Mouse (Mus musculus): ENCODE measurements around the gene Cldn18. TPM values are rescaled to one million over a fixed set of nuclear protein-coding genes. Genes with fewer than 3 reads are reported as not detected.

The Cldn18 gene
- polyA plus RNA-seq, 1 experiment from 2014 or later: not detected

DNA sequence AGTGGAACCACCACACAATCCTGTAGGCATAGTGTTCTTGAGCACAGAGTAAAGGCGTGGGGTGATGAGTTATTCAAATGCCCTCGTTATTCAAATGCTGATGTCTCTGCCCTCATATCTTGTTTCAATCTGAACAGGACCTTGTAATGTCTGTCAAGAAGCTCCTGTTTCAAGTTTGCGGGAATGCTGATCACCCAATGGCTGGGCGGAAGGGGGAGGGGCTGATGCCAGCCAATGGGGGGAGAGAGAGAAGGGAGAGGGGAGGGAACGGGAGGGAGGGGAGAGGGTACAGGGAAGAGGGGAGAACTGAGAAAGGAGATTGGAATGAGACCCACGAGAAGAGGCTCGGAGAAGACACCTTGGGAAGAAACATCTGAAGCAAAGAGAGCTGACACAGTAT is 22.1 kb downstream of the Cldn18 start:
- Histone ChIP-seq H3K4me3 (ENCODE audit: low read depth, low read length) (no peak overlapping the region), H3K9me3 (replicated peaks; ENCODE audit: control insufficient read depth, low read length) (no peaks in the 10 kb centered on the region), H3K9ac (ENCODE audit: low read length) (no peak overlapping the region), H3K4me1 (ENCODE audit: control insufficient read depth, insufficient read depth, low read length) (no peaks in the 10 kb centered on the region), H3K36me3 (ENCODE audit: control insufficient read depth, insufficient read depth, low read length) (no peaks in the 10 kb centered on the region), H3K27ac (ENCODE audit: low read depth, low read length) (no peak overlapping the region), H3K27me3 (replicated peaks; ENCODE audit: control insufficient read depth, insufficient read depth, low read length) (no peaks in the 10 kb centered on the region), H3K4me2 (ENCODE audit: low read length) (no peak overlapping the region)
- ATAC-seq (no peak), DNase-seq (ENCODE audit: low spot score) (no peak)
- WGBS: 73% methylated on average over 7 of the region's 7 CpGs

DNA sequence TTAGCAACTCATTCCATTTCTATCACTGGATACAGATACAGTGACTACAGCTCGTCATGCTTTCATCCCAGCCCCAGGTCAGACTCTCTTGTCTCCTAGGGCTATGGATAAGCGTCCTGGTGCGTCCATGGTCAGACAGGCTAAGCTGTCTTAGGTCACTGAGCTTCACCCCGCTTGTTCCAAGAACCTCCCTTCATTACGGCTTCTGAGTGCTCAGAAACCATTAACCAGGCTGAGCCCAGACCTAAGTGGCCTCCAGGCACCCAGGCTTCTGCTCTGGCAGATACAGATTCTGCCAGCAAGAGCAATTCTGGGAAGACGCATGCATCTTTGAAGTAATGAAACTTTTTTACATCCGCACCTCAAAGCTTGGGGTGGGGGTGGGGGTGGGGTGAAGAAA is 26.7 kb downstream of the Cldn18 start:
- no peak for ATAC-seq
- no peak for DNase-seq (ENCODE audit: low spot score)
- no peaks in the 10 kb centered on the region for H3K9me3 ChIP-seq (replicated peaks; ENCODE audit: control insufficient read depth, low read length)
- H3K9ac ChIP-seq (ENCODE audit: low read length): no peak overlapping the region
- no peaks in the 10 kb centered on the region for H3K36me3 ChIP-seq (ENCODE audit: control insufficient read depth, insufficient read depth, low read length)
- WGBS: 91% methylated on average over 7 of the region's 7 CpGs
- no peaks in the 10 kb centered on the region for H3K27me3 ChIP-seq (replicated peaks; ENCODE audit: control insufficient read depth, insufficient read depth, low read length)
- no peak overlapping the region for H3K4me3 ChIP-seq (ENCODE audit: low read depth, low read length)
- no peak overlapping the region for H3K27ac ChIP-seq (ENCODE audit: low read depth, low read length)
- H3K4me2 ChIP-seq (ENCODE audit: low read length): no peak overlapping the region
- H3K4me1 ChIP-seq (ENCODE audit: control insufficient read depth, insufficient read depth, low read length): no peaks in the 10 kb centered on the region

DNA sequence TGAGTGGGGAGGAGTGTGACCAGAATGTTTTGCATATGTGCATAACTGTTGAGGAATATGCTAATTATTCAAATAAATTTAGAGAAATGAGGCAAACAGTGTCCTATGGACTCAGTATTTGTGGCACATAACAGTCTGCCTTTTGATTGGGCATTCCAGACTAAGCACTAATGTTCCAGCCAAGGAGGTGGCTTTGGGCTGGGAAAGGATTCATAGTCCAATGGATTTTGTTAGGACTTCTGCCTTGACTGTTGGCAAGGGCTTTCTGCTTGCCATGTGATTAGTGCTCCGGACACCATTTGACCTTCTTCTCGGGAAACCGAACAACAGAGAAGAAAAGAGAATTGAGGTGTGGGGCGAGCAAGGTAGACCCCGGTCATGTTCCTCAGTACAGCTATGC is 27.3 kb downstream of the Cldn18 start:
- H3K9me3 ChIP-seq (replicated peaks; ENCODE audit: control insufficient read depth, low read length): no peaks in the 10 kb centered on the region
- 96% methylated on average over 5 of the region's 5 CpGs for WGBS
- no peak for ATAC-seq
- no peak for DNase-seq (ENCODE audit: low spot score)
- H3K27me3 ChIP-seq (replicated peaks; ENCODE audit: control insufficient read depth, insufficient read depth, low read length): no peaks in the 10 kb centered on the region
- no peak overlapping the region for H3K9ac ChIP-seq (ENCODE audit: low read length)
- 0 out of 2 replicates have a peak, but pooled peaks cover 2% of the 10 kb centered on the region for H3K4me1 ChIP-seq (ENCODE audit: control insufficient read depth, insufficient read depth, low read length)
- no peak overlapping the region for H3K27ac ChIP-seq (ENCODE audit: low read depth, low read length)
- no peak overlapping the region for H3K4me3 ChIP-seq (ENCODE audit: low read depth, low read length)
- H3K4me2 ChIP-seq (ENCODE audit: low read length): no peak overlapping the region
- no peaks in the 10 kb centered on the region for H3K36me3 ChIP-seq (ENCODE audit: control insufficient read depth, insufficient read depth, low read length)

DNA sequence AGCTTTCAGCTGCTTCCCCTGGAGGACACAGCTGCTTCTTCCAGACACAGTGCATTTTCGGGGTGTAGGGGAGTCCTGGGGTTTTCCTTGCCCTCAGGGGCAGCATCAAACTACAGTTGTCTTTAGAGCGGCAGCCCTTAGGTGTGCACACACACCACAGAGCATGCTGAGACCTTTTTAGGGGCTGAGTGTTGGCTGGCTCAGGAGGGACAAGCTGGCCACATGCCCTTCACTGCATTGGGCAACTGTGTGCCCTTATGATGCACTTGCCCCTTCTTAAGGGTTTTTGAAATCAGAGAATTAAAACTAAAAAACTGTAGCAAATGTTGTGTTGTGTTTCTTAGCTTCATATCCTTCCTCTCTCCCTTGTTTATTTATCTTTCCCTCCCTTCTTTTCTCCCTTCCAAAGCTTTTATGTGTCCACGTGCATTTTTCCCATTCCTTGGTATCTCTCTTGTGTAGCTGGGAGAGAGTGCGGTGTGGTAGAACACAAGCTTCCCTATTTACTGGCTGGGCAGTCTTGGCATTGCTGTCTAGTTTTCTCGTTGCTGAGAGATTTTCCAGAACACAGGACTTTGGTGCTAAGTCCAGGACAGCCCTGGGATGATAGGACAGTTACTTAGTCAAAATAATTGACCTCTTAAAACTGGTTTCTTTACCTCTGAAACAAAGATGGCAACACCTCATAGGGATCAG is 31.4 kb downstream of the Cldn18 start:
- Histone ChIP-seq H3K9me3 (replicated peaks; ENCODE audit: control insufficient read depth, low read length) (no peaks in the 10 kb centered on the region), H3K4me3 (ENCODE audit: low read depth, low read length) (no peak overlapping the region), H3K27ac (ENCODE audit: low read depth, low read length) (no peak overlapping the region), H3K4me1 (ENCODE audit: control insufficient read depth, insufficient read depth, low read length) (0 out of 2 replicates have a peak, but pooled peaks cover 2% of the 10 kb centered on the region), H3K4me2 (ENCODE audit: low read length) (no peak overlapping the region), H3K9ac (ENCODE audit: low read length) (no peak overlapping the region), H3K36me3 (ENCODE audit: control insufficient read depth, insufficient read depth, low read length) (no peaks in the 10 kb centered on the region), H3K27me3 (replicated peaks; ENCODE audit: control insufficient read depth, insufficient read depth, low read length) (no peaks in the 10 kb centered on the region)
- WGBS: 81% methylated on average over 5 of the region's 5 CpGs
- no peak for DNase-seq (ENCODE audit: low spot score)
- no peak for ATAC-seq

DNA sequence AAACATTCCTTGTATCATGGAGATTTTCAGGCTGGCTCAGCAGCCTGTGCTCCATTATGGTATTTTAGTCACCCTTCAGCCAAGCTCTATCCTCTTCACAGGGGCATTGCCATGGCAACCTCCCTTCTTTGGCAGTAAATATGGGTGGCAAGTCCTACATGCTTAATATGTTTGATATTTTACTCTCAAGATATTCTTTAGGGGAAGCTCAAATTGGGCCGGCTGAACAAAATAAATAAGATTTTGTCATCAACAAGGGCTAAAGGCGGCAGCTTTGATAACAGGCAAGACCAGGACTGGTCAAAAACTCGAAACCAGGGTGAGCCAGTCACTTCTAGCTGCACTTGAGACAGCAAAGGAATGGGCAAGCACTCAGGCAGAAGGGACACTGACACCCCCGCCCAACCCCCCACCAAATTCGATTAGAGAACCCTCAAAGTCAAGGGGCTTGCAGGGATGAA is 32.0 kb downstream of the Cldn18 start:
- ATAC-seq (no peak), DNase-seq (ENCODE audit: low spot score) (peak; percentile 37)
- 0 out of 2 replicates have a peak, but pooled peaks cover 2% of the 10 kb centered on the region for H3K4me1 ChIP-seq (ENCODE audit: control insufficient read depth, insufficient read depth, low read length)
- no peak overlapping the region for H3K4me3 ChIP-seq (ENCODE audit: low read depth, low read length)
- H3K4me2 ChIP-seq (ENCODE audit: low read length): no peak overlapping the region
- H3K27ac ChIP-seq (ENCODE audit: low read depth, low read length): no peak overlapping the region
- H3K9me3 ChIP-seq (replicated peaks; ENCODE audit: control insufficient read depth, low read length): no peaks in the 10 kb centered on the region
- no peaks in the 10 kb centered on the region for H3K36me3 ChIP-seq (ENCODE audit: control insufficient read depth, insufficient read depth, low read length)
- WGBS: 67% methylated on average over 5 of the region's 5 CpGs
- no peak overlapping the region for H3K9ac ChIP-seq (ENCODE audit: low read length)
- no peaks in the 10 kb centered on the region for H3K27me3 ChIP-seq (replicated peaks; ENCODE audit: control insufficient read depth, insufficient read depth, low read length)

DNA sequence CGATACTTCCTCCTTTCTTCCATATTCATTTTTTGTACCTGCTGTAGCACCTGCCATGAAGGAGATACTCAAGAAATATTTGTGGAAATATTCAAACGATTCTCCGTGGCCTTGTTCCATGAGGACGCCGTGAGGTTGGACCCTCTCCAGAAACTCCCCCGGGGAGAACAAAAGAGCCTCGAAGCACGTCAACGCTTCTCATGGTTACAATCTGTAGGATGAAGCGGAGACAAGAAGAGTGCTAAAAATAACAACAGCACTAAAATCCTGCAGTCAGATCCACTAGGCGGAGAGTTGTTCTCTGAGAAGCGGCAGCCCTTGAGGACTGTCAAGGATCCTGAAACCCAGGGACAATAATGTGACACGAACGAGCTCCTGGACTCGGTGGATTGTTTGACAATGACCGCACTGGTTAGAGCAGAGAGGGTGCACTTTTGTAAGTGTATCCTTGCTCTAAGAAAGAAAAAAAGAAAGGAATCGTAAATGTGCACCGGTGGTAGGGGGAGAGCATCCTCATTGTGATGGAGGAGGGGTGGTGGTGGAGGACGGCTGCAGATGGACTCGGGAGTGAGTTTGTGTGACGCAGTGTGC is 35.0 kb downstream of the Cldn18 start:
- Histone ChIP-seq H3K4me3 (ENCODE audit: low read depth, low read length) (no peak overlapping the region), H3K4me2 (ENCODE audit: low read length) (no peak overlapping the region), H3K9me3 (replicated peaks; ENCODE audit: control insufficient read depth, low read length) (no peaks in the 10 kb centered on the region), H3K27me3 (replicated peaks; ENCODE audit: control insufficient read depth, insufficient read depth, low read length) (no peaks in the 10 kb centered on the region), H3K9ac (ENCODE audit: low read length) (no peak overlapping the region), H3K27ac (ENCODE audit: low read depth, low read length) (no peak overlapping the region), H3K4me1 (ENCODE audit: control insufficient read depth, insufficient read depth, low read length) (0 out of 2 replicates have a peak, but pooled peaks cover 2% of the 10 kb centered on the region), H3K36me3 (ENCODE audit: control insufficient read depth, insufficient read depth, low read length) (no peaks in the 10 kb centered on the region)
- WGBS: 67% methylated on average over 21 of the region's 21 CpGs
- no peak for ATAC-seq
- peak; percentile 36 for DNase-seq (ENCODE audit: low spot score)

DNA sequence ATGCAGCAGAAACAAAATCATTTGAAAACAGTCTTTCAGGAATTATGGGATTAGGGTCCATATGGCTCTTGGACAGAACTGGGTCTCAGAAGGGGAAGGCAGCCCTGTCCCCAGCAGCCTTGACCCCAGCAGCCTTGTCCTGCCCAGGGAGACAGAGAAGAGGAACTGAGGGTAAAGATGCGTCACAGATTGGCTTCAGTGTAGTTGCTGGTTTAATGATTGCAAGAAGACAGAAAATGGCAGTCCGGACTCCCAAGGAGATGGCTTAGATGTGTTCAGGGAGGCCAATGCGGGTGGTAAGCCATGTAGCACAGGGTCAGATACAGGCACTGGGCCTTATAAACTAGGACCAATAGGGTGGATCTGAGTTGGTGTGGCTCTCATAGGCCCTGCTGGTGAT is 41.4 kb downstream of the Cldn18 start:
- ATAC-seq (no peak), DNase-seq (ENCODE audit: low spot score) (no peak)
- H3K4me1 ChIP-seq (ENCODE audit: control insufficient read depth, insufficient read depth, low read length): no peaks in the 10 kb centered on the region
- no peak overlapping the region for H3K27ac ChIP-seq (ENCODE audit: low read depth, low read length)
- H3K9ac ChIP-seq (ENCODE audit: low read length): no peak overlapping the region
- H3K36me3 ChIP-seq (ENCODE audit: control insufficient read depth, insufficient read depth, low read length): no peaks in the 10 kb centered on the region
- no peak overlapping the region for H3K4me2 ChIP-seq (ENCODE audit: low read length)
- WGBS: 97% methylated on average over 3 of the region's 3 CpGs
- H3K27me3 ChIP-seq (replicated peaks; ENCODE audit: control insufficient read depth, insufficient read depth, low read length): no peaks in the 10 kb centered on the region
- no peak overlapping the region for H3K4me3 ChIP-seq (ENCODE audit: low read depth, low read length)
- H3K9me3 ChIP-seq (replicated peaks; ENCODE audit: control insufficient read depth, low read length): no peaks in the 10 kb centered on the region

DNA sequence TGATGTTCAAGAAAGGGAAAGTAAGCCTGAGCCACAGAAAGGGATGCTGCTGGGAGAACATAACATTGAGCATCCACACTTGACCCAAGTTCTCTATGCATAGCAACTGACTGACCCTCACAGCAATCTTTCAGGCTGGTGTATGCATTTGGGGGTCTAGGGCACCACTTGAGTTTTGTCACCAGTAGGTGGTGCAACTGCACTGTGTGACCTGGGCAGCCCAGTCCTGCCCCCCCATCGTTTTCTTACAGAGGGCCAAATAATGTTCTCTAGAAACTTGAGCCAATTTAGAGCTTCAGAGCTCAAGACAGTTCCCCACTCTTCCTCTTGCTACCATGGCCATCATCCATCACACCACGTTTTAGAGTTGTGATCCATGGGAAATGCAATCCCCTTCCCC is 45.5 kb downstream of the Cldn18 start:
- peak; percentile 14 for DNase-seq (ENCODE audit: low spot score)
- 36% methylated on average over 2 of the region's 2 CpGs for WGBS

DNA sequence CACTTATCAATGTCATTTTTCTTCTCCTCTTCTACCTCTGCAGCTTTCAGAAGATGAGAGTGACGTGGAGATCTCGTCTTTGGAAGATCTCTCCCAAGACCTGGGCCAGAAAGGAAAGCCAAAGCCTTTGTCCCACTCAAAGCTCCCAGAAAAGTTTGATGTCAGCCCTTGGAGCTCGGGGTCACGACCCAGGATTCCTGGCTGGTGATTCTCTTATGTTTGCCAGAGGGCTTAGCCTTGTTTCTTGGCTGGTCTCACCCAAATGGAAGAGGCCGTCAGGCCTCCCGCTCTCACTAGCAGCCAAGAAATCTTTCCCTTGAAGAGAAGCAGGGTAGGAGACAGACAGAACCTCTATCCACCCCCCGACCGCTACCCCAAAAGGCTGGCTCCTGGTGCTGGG is 49.5 kb downstream of the Cldn18 start:
- Histone ChIP-seq H3K36me3 (ENCODE audit: control insufficient read depth, insufficient read depth, low read length) (peaks cover 41% of the 10 kb centered on the region), H3K4me3 (ENCODE audit: low read depth, low read length) (no peak overlapping the region)
- whole genome bisulfite sequencing: 92% methylated on average over 8 of the region's 8 CpGs

More for the DNA sequence above, 45.5 kb downstream of the Cldn18 start:
- no peak for ATAC-seq
- Histone ChIP-seq H3K4me1 (ENCODE audit: control insufficient read depth, insufficient read depth, low read length) (no peaks in the 10 kb centered on the region), H3K27me3 (replicated peaks; ENCODE audit: control insufficient read depth, insufficient read depth, low read length) (no peaks in the 10 kb centered on the region), H3K4me2 (ENCODE audit: low read length) (no peak overlapping the region), H3K9ac (ENCODE audit: low read length) (no peak overlapping the region), H3K36me3 (ENCODE audit: control insufficient read depth, insufficient read depth, low read length) (peaks cover 27% of the 10 kb centered on the region), H3K4me3 (ENCODE audit: low read depth, low read length) (no peak overlapping the region), H3K27ac (ENCODE audit: low read depth, low read length) (no peak overlapping the region), H3K9me3 (replicated peaks; ENCODE audit: control insufficient read depth, low read length) (no peaks in the 10 kb centered on the region)

More for the DNA sequence above, 49.5 kb downstream of the Cldn18 start:
- Histone ChIP-seq H3K27ac (ENCODE audit: low read depth, low read length) (no peak overlapping the region), H3K27me3 (replicated peaks; ENCODE audit: control insufficient read depth, insufficient read depth, low read length) (no peaks in the 10 kb centered on the region), H3K4me2 (ENCODE audit: low read length) (no peak overlapping the region), H3K4me1 (ENCODE audit: control insufficient read depth, insufficient read depth, low read length) (no peaks in the 10 kb centered on the region), H3K9me3 (replicated peaks; ENCODE audit: control insufficient read depth, low read length) (no peaks in the 10 kb centered on the region), H3K9ac (ENCODE audit: low read length) (no peak overlapping the region)
- no peak for ATAC-seq
- no peak for DNase-seq (ENCODE audit: low spot score)

All from forebrain, embryonic 14.5 days (tissue).